Mouse (Mus musculus): Measurements from ENCODE around the gene Popdc3. TPM values are rescaled to one million over a fixed set of nuclear protein-coding genes. Genes with fewer than 3 reads are reported as not detected.

Popdc3 gene
- polyA plus RNA-seq, 1 experiment from 2014 or later: 43.3 TPM

Other genes starting within 250 kb of the Popdc3 start
- gene Prep, start 110.9 kb upstream of the Popdc3 start, polyA plus RNA-seq (2014; fragmentation: Nextera tagmentation; extraction: Ambion mirVana): 24.4 and 26.7 TPM in 2 replicates
- 123 and 138 TPM in 2 replicates for gene Bves, start 157.7 kb downstream of the Popdc3 start, polyA plus RNA-seq (2014; fragmentation: Nextera tagmentation; extraction: Ambion mirVana)